Mouse (Mus musculus): ENCODE results near the gene Kpna3. TPM values are rescaled to one million over a fixed set of nuclear protein-coding genes. Genes with fewer than 3 reads are reported as not detected.

The Kpna3 gene
- polyA plus RNA-seq, 1 experiment: 73.8 TPM

GRCm38 (mm10) chr14:61360131-61360980 lies 79.3 kb downstream of the Kpna3 start, which contains the start of gene Ebpl:
Ebpl (minus strand) TSS chr14:61360439.
- peak; percentile 76 for TF ChIP-seq POLR2A (IDR thresholded peaks at IDR 0.05; ENCODE audit: low read depth, low read length)
- TF ChIP-seq CTCF (IDR thresholded peaks at IDR 0.05; ENCODE audit: borderline replicate concordance, insufficient read depth, low read length): no peak
- Histone ChIP-seq H3K4me1 (ENCODE audit: control insufficient read depth, insufficient read depth, low read length) (peaks cover 4% of the 10 kb centered on the region), H3K4me3 (ENCODE audit: insufficient read depth, low read length) (peak within 1 kb of the TSS; percentile 39), H3K27ac (ENCODE audit: insufficient read depth, low read length) (peak within 1 kb of the TSS; percentile 37)

- no peak overlapping the region for H3K4me3 ChIP-seq (ENCODE audit: insufficient read depth, low read length)
- H3K27ac ChIP-seq (ENCODE audit: insufficient read depth, low read length): no peak overlapping the region
- TF ChIP-seq POLR2A (IDR thresholded peaks at IDR 0.05; ENCODE audit: low read depth, low read length) (no peak), CTCF (IDR thresholded peaks at IDR 0.05; ENCODE audit: borderline replicate concordance, insufficient read depth, low read length) (no peak)
- H3K4me1 ChIP-seq (ENCODE audit: control insufficient read depth, insufficient read depth, low read length): no peaks in the 10 kb centered on the region
These were observed 85.1 kb downstream of the Kpna3 start for GRCm38 (mm10) chr14:61354251-61355235.

- no peaks in the 10 kb centered on the region for H3K4me1 ChIP-seq (ENCODE audit: control insufficient read depth, insufficient read depth, low read length)
- no peak overlapping the region for H3K27ac ChIP-seq (ENCODE audit: insufficient read depth, low read length)
- no peak for TF ChIP-seq CTCF (IDR thresholded peaks at IDR 0.05; ENCODE audit: borderline replicate concordance, insufficient read depth, low read length)
- no peak for TF ChIP-seq POLR2A (IDR thresholded peaks at IDR 0.05; ENCODE audit: low read depth, low read length)
- no peak overlapping the region for H3K4me3 ChIP-seq (ENCODE audit: insufficient read depth, low read length)
These were observed 88.9 kb downstream of the Kpna3 start for GRCm38 (mm10) chr14:61350808-61351207.

- Histone ChIP-seq H3K4me3 (ENCODE audit: insufficient read depth, low read length) (no peak overlapping the region), H3K27ac (ENCODE audit: insufficient read depth, low read length) (no peak overlapping the region), H3K4me1 (ENCODE audit: control insufficient read depth, insufficient read depth, low read length) (no peaks in the 10 kb centered on the region)
- TF ChIP-seq CTCF (IDR thresholded peaks at IDR 0.05; ENCODE audit: borderline replicate concordance, insufficient read depth, low read length) (no peak), POLR2A (IDR thresholded peaks at IDR 0.05; ENCODE audit: low read depth, low read length) (no peak)
These were observed 89.8 kb downstream of the Kpna3 start for GRCm38 (mm10) chr14:61349876-61350275.

- Histone ChIP-seq H3K27ac (ENCODE audit: insufficient read depth, low read length) (no peak overlapping the region), H3K4me1 (ENCODE audit: control insufficient read depth, insufficient read depth, low read length) (no peaks in the 10 kb centered on the region), H3K4me3 (ENCODE audit: insufficient read depth, low read length) (no peak overlapping the region)
- TF ChIP-seq POLR2A (IDR thresholded peaks at IDR 0.05; ENCODE audit: low read depth, low read length) (no peak), CTCF (IDR thresholded peaks at IDR 0.05; ENCODE audit: borderline replicate concordance, insufficient read depth, low read length) (peak; percentile 64; the same call in 1 of the 2 replicates)
These were observed 92.6 kb downstream of the Kpna3 start for GRCm38 (mm10) chr14:61346827-61347698.

GRCm38 (mm10) chr14:61344590-61344989 lies 95.1 kb downstream of the Kpna3 start:
- Histone ChIP-seq H3K4me1 (ENCODE audit: control insufficient read depth, insufficient read depth, low read length) (no peaks in the 10 kb centered on the region), H3K27ac (ENCODE audit: insufficient read depth, low read length) (no peak overlapping the region), H3K4me3 (ENCODE audit: insufficient read depth, low read length) (no peak overlapping the region)
- TF ChIP-seq POLR2A (IDR thresholded peaks at IDR 0.05; ENCODE audit: low read depth, low read length): no peak
- TF ChIP-seq CTCF (IDR thresholded peaks at IDR 0.05; ENCODE audit: borderline replicate concordance, insufficient read depth, low read length): no peak

GRCm38 (mm10) chr14:61339381-61339780 lies 100.3 kb downstream of the Kpna3 start:
- H3K4me3 ChIP-seq (ENCODE audit: insufficient read depth, low read length): no peak overlapping the region
- H3K27ac ChIP-seq (ENCODE audit: insufficient read depth, low read length): no peak overlapping the region
- TF ChIP-seq CTCF (IDR thresholded peaks at IDR 0.05; ENCODE audit: borderline replicate concordance, insufficient read depth, low read length): no peak
- TF ChIP-seq POLR2A (IDR thresholded peaks at IDR 0.05; ENCODE audit: low read depth, low read length): no peak
- H3K4me1 ChIP-seq (ENCODE audit: control insufficient read depth, insufficient read depth, low read length): no peaks in the 10 kb centered on the region

- Histone ChIP-seq H3K4me1 (ENCODE audit: control insufficient read depth, insufficient read depth, low read length) (no peaks in the 10 kb centered on the region), H3K27ac (ENCODE audit: insufficient read depth, low read length) (no peak overlapping the region), H3K4me3 (ENCODE audit: insufficient read depth, low read length) (no peak overlapping the region)
- TF ChIP-seq CTCF (IDR thresholded peaks at IDR 0.05; ENCODE audit: borderline replicate concordance, insufficient read depth, low read length) (peak; percentile 57; the same call in 1 of the 2 replicates), POLR2A (IDR thresholded peaks at IDR 0.05; ENCODE audit: low read depth, low read length) (no peak)
These were observed 108.6 kb downstream of the Kpna3 start for GRCm38 (mm10) chr14:61330996-61331561.
